Mouse (Mus musculus) right cerebral cortex, postnatal 14 days (tissue): Measurements from ENCODE around the gene S100a14.

Experiments
- DNase-seq: peaks from one replicate; pipeline ENCODE4 v3.0.0; 2022

S100a14 gene

DNA sequence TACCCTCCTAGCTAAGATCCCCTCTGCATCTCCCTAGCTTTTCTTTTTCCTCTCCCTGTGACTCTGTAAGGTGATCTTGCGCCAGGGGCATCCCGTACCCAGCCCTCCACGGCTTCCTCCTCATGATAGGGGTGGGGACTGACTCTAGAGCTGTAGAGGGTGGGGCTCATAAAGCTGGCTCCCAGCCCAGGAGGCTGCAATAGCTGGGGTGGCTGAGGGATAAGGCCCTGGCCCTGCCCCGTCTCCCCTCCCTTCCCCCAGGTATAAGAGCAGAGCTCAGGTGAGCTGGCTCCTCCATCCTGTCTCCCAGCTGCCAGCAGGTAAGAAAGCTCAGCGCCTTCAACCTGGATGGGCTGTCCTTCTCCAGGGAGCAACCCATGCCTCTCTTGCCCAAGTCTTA, at the start of gene S100a14:
S100a14 (plus strand) TSS at position 277 of the 400 bp plus-strand sequence.
- DNase-seq = no peak

DNA sequence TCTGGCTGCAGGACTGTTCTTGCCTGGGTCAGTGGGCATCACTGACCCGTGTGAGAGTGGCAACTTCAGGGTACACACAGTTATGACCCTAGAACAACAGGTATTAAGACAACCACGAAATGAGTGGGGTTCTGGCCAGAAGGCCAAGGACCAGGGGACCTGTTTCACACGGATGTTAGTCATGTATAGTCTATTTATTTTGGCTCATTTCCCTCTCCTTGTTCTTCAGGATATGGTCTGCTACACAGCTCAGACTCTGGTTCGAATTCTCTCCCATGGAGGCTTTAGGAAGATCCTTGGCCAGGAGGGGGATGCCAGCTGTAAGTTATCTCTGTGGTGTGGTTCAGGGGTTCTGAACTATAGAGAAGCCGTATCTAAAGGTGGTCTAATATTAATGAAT, 39.7 kb upstream of the S100a14 start:
- DNase-seq = no peak

DNA sequence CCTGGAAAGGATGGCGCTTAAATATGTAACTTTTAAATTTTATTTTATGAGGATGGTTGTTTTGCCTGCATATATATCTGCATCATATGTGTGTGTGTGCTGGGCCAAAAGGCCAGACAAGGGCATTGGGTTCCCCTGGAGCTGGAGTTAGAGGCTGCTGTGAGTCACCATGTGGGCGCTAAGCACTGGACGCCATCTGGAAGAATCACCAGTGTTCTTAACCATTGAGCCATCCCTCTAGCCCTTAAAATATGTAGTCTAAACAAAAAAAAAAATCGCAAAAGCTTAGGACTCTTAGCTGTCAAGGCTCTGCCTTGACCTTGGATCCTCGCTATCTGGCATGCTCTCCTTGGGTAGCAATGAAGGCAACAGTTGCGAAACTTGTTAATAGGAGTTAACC, 38.1 kb upstream of the S100a14 start:
- DNase-seq = no peak

GRCm38 (mm10) chr3:90490696-90491256, 35.9 kb upstream of the S100a14 start, which contains the start of gene Snapin:
Gene Snapin (minus strand): TSS chr3:90491033.
- DNase-seq = peak; percentile 95

DNA sequence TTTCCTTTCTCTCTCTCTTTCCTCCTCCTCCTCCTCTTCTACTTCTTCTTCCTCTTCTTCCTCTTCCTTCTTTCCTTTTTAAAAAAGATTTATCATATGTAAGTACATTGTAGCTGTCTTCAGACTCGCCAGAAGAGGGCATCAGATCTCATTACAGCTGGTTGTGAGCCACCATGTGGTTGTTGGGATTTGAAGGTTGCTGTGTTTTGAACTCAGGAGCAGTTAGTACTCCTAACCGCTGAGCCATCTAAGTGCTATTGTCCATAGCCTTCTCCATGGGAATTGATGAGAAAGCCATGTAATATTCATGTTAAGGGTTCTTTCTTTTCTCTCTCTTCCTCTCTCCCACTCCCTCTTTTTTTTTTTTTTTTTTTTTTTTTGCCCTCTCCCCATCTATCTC, 35.3 kb upstream of the S100a14 start:
- DNase-seq = no peak

DNA sequence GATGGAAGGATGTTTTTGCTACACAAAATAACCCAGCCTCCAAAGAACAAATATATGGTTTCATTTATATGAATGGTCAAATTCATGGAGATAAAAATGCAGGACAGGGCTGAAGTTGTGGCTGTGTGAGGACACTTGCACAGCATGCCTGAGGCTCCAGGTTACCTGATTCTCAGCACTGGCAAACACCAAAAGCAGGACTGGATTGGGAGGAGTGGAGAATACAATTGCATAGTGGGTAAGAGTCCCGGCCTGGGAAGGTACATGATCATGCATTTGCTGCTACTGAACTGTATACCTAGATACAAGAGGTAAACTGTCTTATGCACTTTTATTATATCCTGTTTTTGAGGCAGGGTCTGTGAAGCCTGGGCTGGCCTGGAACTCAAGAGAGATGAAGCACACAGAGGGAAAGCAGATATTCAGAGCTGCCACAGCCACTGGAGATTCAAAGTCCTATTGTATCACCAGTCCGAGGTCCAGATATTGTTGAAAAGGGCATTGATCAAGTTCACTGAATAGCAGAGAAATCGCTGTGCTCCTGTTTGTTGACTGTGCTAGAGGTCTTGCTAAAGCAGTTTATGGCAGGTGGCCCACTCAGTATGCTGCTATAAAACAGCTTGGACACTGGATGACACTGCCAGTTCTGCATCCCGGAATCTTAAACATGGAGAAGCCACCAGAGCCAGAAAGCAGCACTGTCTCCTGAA, 32.7 kb upstream of the S100a14 start:
- no peak for DNase-seq

- no peak for DNase-seq
These were observed 30.7 kb upstream of the S100a14 start for GRCm38 (mm10) chr3:90495850-90496525.

GRCm38 (mm10) chr3:90497597-90497996, 29.1 kb upstream of the S100a14 start:
- no peak for DNase-seq

GRCm38 (mm10) chr3:90503444-90503843, 23.2 kb upstream of the S100a14 start:
- no peak for DNase-seq

- no peak for DNase-seq
These were observed 21.4 kb upstream of the S100a14 start for GRCm38 (mm10) chr3:90505216-90505615.

DNA sequence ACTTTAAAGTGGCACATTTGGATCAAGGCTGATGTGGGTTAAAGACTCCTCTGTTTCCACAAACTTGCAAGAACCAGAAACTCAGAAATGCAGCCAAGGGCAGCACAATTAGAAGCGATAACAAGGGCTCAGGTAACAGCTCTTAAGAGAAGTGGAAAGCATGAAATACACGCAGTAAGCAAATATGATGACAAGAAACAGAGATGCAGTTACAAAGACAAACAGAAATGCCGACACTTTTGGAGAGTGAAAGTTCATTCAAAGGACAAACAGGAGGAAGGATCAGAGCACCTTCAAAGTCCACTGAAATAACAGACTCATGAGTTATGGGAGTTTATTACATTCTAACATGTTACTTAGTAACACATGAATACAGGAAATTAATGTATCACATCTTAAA, 20.3 kb upstream of the S100a14 start:
- DNase-seq = no peak

DNA sequence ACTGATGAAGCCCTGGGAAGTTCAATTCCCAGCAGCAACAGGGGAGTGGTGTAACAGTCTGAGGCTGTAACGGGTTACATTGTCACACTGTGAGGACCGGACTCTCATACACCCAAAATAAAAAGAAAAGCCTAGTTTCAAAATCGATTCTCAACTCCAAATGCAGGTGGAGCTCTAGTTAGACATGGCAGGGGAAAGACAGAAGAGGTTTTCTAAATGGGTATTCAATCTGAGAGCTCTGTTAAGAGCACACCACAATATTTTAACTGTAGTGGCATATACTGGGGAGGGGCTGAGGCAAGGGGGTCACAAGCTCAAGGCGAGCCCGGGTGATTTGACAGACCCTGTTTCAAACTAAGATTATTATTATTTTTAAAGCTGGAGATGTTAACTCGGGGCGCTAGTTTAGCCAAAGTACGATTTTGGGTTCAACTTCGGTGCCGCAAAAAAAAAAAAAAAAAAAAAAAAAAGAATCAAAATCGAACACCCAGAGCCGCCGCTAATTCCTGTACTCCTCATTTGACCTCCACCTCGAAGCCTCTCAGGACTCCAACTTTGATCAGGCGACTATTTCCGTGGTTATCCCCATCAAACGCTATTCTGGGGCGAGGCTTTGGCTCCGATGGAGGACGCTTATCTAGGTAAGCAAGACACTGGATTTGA, 18.2 kb upstream of the S100a14 start:
- DNase-seq = no peak

- peak; percentile 100 for DNase-seq
These were observed 17.5 kb upstream of the S100a14 start, which contains the start of gene Chtop for GRCm38 (mm10) chr3:90508950-90509746. Gene Chtop (minus strand): TSS chr3:90509498.

DNA sequence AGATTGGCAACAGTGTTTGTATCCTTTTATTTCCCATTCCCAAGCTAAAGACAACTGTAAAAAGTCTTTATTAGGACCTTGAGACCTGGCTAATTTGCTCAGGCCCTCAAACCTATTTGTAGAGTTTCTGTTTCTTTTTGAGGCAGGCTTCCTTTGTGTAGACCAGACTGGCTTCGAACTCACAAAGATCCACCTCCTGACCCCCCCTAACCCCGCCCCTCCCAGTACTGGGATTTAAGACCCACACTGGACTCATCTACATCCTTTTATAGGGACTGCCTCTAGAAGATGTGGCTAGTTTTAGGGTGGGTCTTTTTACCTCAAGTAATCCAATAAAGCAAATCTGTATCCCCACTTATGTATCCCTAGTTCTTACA, 16.9 kb upstream of the S100a14 start:
- no peak for DNase-seq

DNA sequence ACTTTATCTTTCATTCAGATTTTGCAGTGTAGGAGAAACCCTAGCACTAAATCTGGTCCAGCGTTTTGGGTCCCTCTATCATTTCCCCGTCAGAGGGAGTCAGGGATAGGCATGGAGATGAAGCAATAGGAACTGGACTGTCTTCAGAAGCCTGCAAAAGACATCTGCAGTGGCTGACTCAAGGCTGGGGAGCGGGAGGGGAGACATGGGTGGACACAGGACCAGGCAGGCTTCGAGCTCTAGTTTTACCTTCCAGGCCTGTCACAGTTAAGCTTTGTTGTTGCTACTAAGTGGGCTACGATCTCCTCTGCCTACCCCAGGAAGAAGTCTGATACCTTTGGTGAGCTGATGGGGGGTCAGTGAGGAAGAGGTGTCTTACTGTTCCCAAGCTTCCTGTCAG, 14.4 kb upstream of the S100a14 start:
- no peak for DNase-seq

DNA sequence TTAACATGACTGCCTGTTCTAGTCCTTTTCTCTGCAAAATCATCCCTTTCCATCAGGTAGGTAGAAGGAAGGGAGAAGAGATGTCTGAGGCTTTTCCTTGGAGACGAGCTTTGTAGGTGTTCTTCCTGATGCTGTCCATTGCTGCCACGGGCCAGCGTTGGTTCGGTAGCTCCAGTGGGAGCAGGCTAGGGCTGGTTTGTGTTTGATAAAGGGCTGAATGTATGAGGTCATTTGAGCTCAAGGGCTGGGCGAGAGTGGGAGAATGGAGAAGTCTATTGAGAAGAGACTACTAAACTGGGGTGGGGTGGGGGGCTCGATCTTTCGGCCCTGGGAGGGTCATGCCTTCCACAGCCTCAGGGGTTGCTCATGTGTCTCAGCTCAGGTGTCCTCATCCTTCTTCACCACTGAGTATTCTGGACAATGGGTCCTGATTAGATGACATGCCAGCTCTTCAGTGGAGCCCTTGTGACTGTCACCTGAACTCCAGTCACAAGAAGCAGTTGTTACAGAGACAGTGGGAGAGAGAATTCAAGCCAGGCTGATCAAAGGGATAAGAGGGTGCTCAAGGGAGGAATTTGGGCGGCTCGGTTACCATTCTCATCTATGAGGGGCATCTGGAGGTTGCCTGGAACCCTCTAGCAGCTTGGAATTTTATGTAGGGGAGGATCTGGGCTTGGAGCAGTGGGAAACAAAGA, 13.6 kb upstream of the S100a14 start:
- DNase-seq = no peak

DNA sequence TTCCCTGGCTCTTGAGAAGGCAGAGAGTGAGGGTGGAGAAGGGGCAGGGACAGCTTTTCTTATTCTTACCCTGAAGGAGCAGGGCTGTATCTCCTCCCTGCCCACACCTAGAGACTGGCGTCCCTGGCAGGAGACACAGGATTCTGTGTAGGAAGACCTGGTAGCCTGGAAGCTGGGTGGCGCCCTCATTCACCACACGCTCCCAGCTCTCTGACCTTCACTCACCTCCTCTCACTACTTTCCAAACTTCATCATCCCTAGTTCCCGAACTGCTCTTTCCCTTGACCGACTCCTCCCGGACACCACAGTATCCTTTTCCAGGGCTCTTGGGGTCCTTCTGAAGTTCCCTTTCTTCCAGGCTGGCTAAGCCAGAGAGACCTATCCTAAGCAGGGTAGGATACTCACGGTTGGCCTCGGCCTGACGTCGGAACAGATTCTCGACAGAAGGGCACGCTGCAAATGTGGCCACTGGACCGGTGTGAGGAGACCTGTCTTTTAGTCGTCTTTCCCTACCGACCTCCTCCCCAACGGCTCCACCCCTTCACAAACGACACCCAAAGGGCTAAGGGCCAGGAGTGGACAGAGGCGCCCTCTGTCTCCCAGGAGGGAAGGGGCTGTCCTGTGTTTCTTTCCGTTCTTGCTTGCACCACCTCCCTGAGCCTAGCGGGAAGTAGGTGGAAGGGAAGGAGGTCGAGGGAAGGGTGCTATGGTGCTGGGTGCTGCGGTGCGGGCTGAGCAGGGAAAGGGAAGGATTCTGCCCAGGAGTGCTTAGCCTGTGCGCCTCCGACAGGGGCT, 12.7 kb upstream of the S100a14 start, which contains the start of the genes S100a1 and S100a13:
S100a1 (minus strand) TSS at position 597 of the 795 bp plus-strand sequence.
S100a13 (plus strand) TSS at position 640 of the 795 bp plus-strand sequence.
- DNase-seq = peak; percentile 34

DNA sequence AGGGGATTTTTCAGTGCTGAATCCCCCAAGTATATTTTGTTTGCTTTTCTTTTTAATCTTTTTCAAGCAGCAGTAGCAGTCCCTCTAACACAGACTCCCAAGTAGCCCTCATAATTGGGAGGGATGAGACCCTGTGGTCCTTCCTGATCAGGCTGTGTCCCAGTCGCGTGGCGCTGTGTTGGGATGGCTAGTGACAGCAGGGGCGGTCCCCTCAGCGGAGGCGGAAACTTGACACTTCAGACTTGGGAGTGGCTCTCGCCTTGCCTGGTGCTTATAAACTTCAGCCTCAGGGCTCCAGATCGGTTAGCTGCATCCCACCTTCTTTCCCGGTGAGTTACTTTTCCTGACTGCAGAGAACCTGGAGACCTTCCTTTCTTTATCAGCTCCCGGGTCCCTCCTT, 12.0 kb upstream of the S100a14 start:
- DNase-seq = peak; percentile 38

DNA sequence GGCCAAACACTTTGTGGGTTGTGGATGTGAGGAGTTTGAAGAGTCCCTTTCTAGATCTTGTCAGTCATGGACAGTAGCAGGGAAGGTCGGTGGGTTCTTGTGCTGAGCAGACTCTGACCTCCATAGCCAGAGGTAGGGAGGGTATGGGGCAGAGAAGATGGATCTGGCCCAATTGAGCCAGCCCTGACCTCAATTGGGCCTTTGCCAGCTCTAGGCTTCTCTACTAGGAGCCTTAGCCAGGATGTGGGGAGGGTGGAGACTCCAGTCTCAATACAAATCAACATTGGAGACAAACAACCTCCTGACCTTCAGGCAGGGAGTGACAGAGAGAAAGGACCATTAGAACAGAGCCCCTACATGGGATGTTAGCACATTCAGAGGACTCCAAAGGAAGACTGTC, 11.4 kb upstream of the S100a14 start:
- no peak for DNase-seq

DNA sequence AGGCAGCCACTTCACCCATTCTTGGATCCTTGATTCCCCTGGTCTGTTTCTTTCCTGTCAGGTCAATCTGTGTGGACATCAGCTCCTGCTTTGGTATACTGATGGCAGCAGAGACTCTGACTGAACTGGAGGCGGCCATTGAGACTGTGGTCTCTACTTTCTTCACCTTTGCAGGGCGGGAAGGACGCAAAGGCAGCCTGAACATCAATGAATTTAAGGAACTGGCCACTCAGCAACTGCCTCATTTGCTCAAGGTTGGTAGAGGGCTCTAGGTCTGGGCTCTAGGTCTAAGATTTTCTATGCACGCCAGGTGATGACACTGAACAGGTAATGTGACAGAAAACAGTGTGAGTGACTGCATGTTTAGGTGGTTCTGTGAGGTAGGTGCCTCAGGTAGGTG, 10.9 kb upstream of the S100a14 start:
- no peak for DNase-seq

- DNase-seq = no peak
These were observed 8.9 kb upstream of the S100a14 start for GRCm38 (mm10) chr3:90517711-90518110.
